Mouse (Mus musculus): ENCODE results near the gene Kctd4. TPM values are rescaled to one million over a fixed set of nuclear protein-coding genes. Genes with fewer than 3 reads are reported as not detected.

Gene Kctd4
- polyA plus RNA-seq, 1 experiment: 0.06 TPM

- TF ChIP-seq POLR2A (IDR thresholded peaks at IDR 0.05; ENCODE audit: control insufficient read depth, low read depth, low read length): no peak
- no peak for TF ChIP-seq CTCF (IDR thresholded peaks at IDR 0.05; ENCODE audit: control insufficient read depth, insufficient read depth, insufficient replicate concordance, low read depth, low read length)
- no peak overlapping the region for H3K4me3 ChIP-seq (ENCODE audit: control insufficient read depth, low read depth, low read length)
Observed at GRCm38 (mm10) chr14:75989168-75989567, 34.4 kb downstream of the Kctd4 start.

GRCm38 (mm10) chr14:75990936-75991335 is 36.1 kb downstream of the Kctd4 start:
- Histone ChIP-seq H3K27me3 (ENCODE audit: control insufficient read depth, insufficient read depth, low read length) (no peaks in the 10 kb centered on the region), H3K36me3 (ENCODE audit: control insufficient read depth, insufficient read depth, low read length) (no peaks in the 10 kb centered on the region; the same call in 1 of the 2 replicates), H3K27ac (ENCODE audit: control insufficient read depth, insufficient read depth, low read depth, low read length) (no peak overlapping the region), H3K4me3 (ENCODE audit: control insufficient read depth, low read depth, low read length) (no peak overlapping the region), H3K4me1 (ENCODE audit: control insufficient read depth, insufficient read depth, low read length) (no peaks in the 10 kb centered on the region)
- TF ChIP-seq CTCF (IDR thresholded peaks at IDR 0.05; ENCODE audit: control insufficient read depth, insufficient read depth, insufficient replicate concordance, low read depth, low read length) (no peak), POLR2A (IDR thresholded peaks at IDR 0.05; ENCODE audit: control insufficient read depth, low read depth, low read length) (no peak)

More at GRCm38 (mm10) chr14:75989168-75989567, 34.4 kb downstream of the Kctd4 start:
- H3K27me3 ChIP-seq (ENCODE audit: control insufficient read depth, insufficient read depth, low read length): no peaks in the 10 kb centered on the region
- H3K4me1 ChIP-seq (ENCODE audit: control insufficient read depth, insufficient read depth, low read length): no peaks in the 10 kb centered on the region; the same call in 1 of the 2 replicates
- H3K27ac ChIP-seq (ENCODE audit: control insufficient read depth, insufficient read depth, low read depth, low read length): no peak overlapping the region
- H3K36me3 ChIP-seq (ENCODE audit: control insufficient read depth, insufficient read depth, low read length): no peaks in the 10 kb centered on the region

- TF ChIP-seq POLR2A (IDR thresholded peaks at IDR 0.05; ENCODE audit: control insufficient read depth, low read depth, low read length) (no peak), CTCF (IDR thresholded peaks at IDR 0.05; ENCODE audit: control insufficient read depth, insufficient read depth, insufficient replicate concordance, low read depth, low read length) (no peak)
- H3K36me3 ChIP-seq (ENCODE audit: control insufficient read depth, insufficient read depth, low read length): no peaks in the 10 kb centered on the region; the same call in 1 of the 2 replicates
Observed at GRCm38 (mm10) chr14:75992371-75992770, 37.6 kb downstream of the Kctd4 start.

GRCm38 (mm10) chr14:75998082-75998481 is 43.3 kb downstream of the Kctd4 start:
- Histone ChIP-seq H3K27ac (ENCODE audit: control insufficient read depth, insufficient read depth, low read depth, low read length) (no peak overlapping the region), H3K36me3 (ENCODE audit: control insufficient read depth, insufficient read depth, low read length) (no peaks in the 10 kb centered on the region; the same call in 1 of the 2 replicates), H3K4me3 (ENCODE audit: control insufficient read depth, low read depth, low read length) (no peak overlapping the region), H3K27me3 (ENCODE audit: control insufficient read depth, insufficient read depth, low read length) (no peaks in the 10 kb centered on the region), H3K4me1 (ENCODE audit: control insufficient read depth, insufficient read depth, low read length) (no peaks in the 10 kb centered on the region)
- TF ChIP-seq CTCF (IDR thresholded peaks at IDR 0.05; ENCODE audit: control insufficient read depth, insufficient read depth, insufficient replicate concordance, low read depth, low read length) (no peak), POLR2A (IDR thresholded peaks at IDR 0.05; ENCODE audit: control insufficient read depth, low read depth, low read length) (no peak)

More at GRCm38 (mm10) chr14:75992371-75992770, 37.6 kb downstream of the Kctd4 start:
- Histone ChIP-seq H3K27me3 (ENCODE audit: control insufficient read depth, insufficient read depth, low read length) (no peaks in the 10 kb centered on the region), H3K27ac (ENCODE audit: control insufficient read depth, insufficient read depth, low read depth, low read length) (no peak overlapping the region), H3K4me3 (ENCODE audit: control insufficient read depth, low read depth, low read length) (no peak overlapping the region), H3K4me1 (ENCODE audit: control insufficient read depth, insufficient read depth, low read length) (no peaks in the 10 kb centered on the region)

GRCm38 (mm10) chr14:76001781-76002180 is 47.0 kb downstream of the Kctd4 start:
- Histone ChIP-seq H3K4me1 (ENCODE audit: control insufficient read depth, insufficient read depth, low read length) (no peaks in the 10 kb centered on the region), H3K27ac (ENCODE audit: control insufficient read depth, insufficient read depth, low read depth, low read length) (no peak overlapping the region), H3K27me3 (ENCODE audit: control insufficient read depth, insufficient read depth, low read length) (no peaks in the 10 kb centered on the region), H3K4me3 (ENCODE audit: control insufficient read depth, low read depth, low read length) (no peak overlapping the region), H3K36me3 (ENCODE audit: control insufficient read depth, insufficient read depth, low read length) (no peaks in the 10 kb centered on the region)
- TF ChIP-seq CTCF (IDR thresholded peaks at IDR 0.05; ENCODE audit: control insufficient read depth, insufficient read depth, insufficient replicate concordance, low read depth, low read length): no peak
- TF ChIP-seq POLR2A (IDR thresholded peaks at IDR 0.05; ENCODE audit: control insufficient read depth, low read depth, low read length): no peak

- Histone ChIP-seq H3K4me1 (ENCODE audit: control insufficient read depth, insufficient read depth, low read length) (peaks cover 5% of the 10 kb centered on the region; the same call in 1 of the 2 replicates), H3K27ac (ENCODE audit: control insufficient read depth, insufficient read depth, low read depth, low read length) (no peak overlapping the region), H3K27me3 (ENCODE audit: control insufficient read depth, insufficient read depth, low read length) (no peaks in the 10 kb centered on the region), H3K4me3 (ENCODE audit: control insufficient read depth, low read depth, low read length) (no peak overlapping the region), H3K36me3 (ENCODE audit: control insufficient read depth, insufficient read depth, low read length) (no peaks in the 10 kb centered on the region)
- TF ChIP-seq CTCF (IDR thresholded peaks at IDR 0.05; ENCODE audit: control insufficient read depth, insufficient read depth, insufficient replicate concordance, low read depth, low read length) (no peak), POLR2A (IDR thresholded peaks at IDR 0.05; ENCODE audit: control insufficient read depth, low read depth, low read length) (no peak)
Observed at GRCm38 (mm10) chr14:76005011-76005410, 50.2 kb downstream of the Kctd4 start.

- H3K27me3 ChIP-seq (ENCODE audit: control insufficient read depth, insufficient read depth, low read length): no peaks in the 10 kb centered on the region
- no peak overlapping the region for H3K4me3 ChIP-seq (ENCODE audit: control insufficient read depth, low read depth, low read length)
- TF ChIP-seq CTCF (IDR thresholded peaks at IDR 0.05; ENCODE audit: control insufficient read depth, insufficient read depth, insufficient replicate concordance, low read depth, low read length) (no peak), POLR2A (IDR thresholded peaks at IDR 0.05; ENCODE audit: control insufficient read depth, low read depth, low read length) (no peak)
- H3K36me3 ChIP-seq (ENCODE audit: control insufficient read depth, insufficient read depth, low read length): no peaks in the 10 kb centered on the region
- H3K27ac ChIP-seq (ENCODE audit: control insufficient read depth, insufficient read depth, low read depth, low read length): no peak overlapping the region
- H3K4me1 ChIP-seq (ENCODE audit: control insufficient read depth, insufficient read depth, low read length): peaks cover 9% of the 10 kb centered on the region; the same call in 1 of the 2 replicates
Observed at GRCm38 (mm10) chr14:76008174-76008573, 53.4 kb downstream of the Kctd4 start.
